Mouse (Mus musculus) lung, postnatal 4 days (tissue): ENCODE measurements around the gene 2310061I04Rik.

ENCODE experiments used
- DNase-seq, 2 experiments: peaks; one replicate each; pipeline ENCODE4 v3.0.0; 2021

Gene 2310061I04Rik

GRCm38 (mm10) chr17:35915538-35916296 is 18.5 kb upstream of the 2310061I04Rik start:
- DNase-seq = no peak

- DNase-seq = no peak
These were observed 17.7 kb upstream of the 2310061I04Rik start for GRCm38 (mm10) chr17:35914975-35915374.

GRCm38 (mm10) chr17:35909919-35910369 is 12.7 kb upstream of the 2310061I04Rik start, which contains the start of gene Atat1:
Gene Atat1, minus strand, starts transcription at chr17:35910075.
- DNase-seq = peak; percentile 96 to 98

DNA sequence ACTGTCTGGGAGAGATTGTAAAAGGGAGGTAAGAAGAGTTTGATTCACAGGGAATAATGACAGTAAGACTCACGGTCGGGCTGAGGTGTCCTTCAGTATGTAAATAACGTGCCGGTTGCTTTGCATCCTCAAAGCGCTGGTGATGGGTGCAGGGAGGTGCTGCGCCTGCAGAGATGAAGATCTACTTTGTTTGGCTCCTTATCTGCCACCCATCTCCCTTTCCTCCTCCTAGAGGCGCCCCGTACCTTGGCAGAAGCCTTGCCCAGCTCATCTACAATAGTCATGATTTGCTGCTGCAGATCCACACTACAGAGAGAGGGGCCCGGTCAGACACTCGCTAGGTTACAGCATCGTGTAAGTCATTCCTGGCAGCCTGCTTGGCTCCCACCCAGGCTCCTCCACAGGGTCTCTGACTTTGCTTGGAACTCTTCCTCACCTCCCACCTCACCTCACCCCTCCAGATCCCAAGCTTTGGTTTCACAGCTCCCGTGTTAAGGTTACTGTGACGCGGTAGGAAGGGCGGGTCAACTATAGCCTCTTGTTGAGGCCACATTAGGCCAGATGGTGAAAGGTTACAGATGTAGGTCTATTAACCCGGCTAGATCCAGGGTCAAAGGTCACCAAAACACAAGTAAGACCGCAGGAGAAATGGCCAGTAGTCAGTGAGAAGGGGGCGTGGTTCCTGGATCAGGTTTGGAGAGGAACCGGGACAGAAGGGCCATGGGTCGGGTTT is 12.1 kb upstream of the 2310061I04Rik start:
- DNase-seq = no peak

DNA sequence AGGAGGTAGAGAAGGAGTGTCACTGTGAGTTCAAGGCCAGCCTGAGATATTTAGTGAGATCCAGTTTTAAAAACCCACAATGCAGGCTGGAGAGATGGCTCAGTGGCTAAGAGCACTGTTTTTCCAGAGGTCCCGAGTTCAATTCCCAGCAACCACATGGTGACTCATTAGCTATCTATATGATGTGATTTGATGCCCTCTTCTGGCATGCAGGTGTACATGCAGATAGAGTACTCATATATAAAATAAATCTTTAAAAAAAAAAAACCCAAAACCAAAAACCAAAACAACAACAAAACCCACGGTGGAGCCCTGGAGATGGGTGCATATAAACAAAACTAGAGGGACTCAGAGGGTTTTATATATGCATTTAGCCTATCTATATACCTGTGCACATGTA is 10.4 kb upstream of the 2310061I04Rik start:
- DNase-seq = no peak

DNA sequence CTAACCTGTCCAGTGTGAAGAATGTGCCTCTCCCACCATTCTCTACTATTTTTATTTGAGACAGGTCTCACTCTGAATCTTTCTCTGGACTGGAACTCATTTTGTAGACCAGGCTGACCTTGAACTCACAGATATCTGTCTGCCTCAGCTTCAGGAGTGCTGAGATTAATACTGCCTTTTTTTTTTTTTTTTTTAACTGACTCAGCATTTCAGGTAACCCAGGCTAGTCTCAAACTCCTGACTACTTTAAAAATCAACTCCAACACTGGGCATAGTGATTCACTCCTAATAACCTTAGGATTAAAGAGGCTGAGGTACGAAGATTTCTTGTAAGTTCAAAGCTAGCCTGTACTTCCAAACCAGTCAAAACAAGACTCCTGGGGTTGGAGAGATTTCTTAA is 8.4 kb upstream of the 2310061I04Rik start:
- DNase-seq = no peak

GRCm38 (mm10) chr17:35903992-35904355 is 6.7 kb upstream of the 2310061I04Rik start:
- DNase-seq = no peak

- peak; percentile 78 to 87 for DNase-seq
These were observed 6.2 kb upstream of the 2310061I04Rik start for GRCm38 (mm10) chr17:35903343-35903991.

GRCm38 (mm10) chr17:35900636-35901035 is 3.4 kb upstream of the 2310061I04Rik start:
- DNase-seq = no peak

- no peak for DNase-seq
These were observed 678 bp upstream of the 2310061I04Rik start for GRCm38 (mm10) chr17:35897644-35898573.

GRCm38 (mm10) chr17:35887725-35888124 is 9.5 kb downstream of the 2310061I04Rik start:
- no peak for DNase-seq

- no peak for DNase-seq
These were observed 13.5 kb downstream of the 2310061I04Rik start for GRCm38 (mm10) chr17:35883777-35884176.

GRCm38 (mm10) chr17:35882924-35883323 is 14.3 kb downstream of the 2310061I04Rik start:
- DNase-seq = no peak

- peak; percentile 96 for DNase-seq
These were observed 17.8 kb downstream of the 2310061I04Rik start, which contains the start of gene Dhx16 for GRCm38 (mm10) chr17:35879245-35880057. Gene Dhx16, plus strand, starts transcription at chr17:35879819.

DNA sequence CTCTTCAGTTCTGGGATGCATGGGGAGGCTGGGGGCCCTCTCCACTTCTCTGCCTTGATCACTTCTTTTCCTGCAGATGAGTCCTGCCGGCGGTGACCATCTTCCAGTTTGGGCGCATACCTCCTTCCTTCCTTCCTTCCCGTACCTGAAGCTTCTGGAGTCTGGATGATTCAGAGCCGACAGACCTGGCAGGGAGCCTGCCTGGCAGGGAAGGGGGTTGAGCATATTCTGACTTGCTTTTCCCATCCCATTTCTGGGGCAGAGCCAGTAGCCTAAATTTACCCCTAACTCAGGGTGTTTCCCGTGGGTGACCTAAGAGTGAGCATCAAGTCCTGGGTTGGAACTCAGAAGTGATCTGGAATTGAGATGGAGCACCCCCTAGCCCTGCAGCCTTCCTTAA is 22.5 kb downstream of the 2310061I04Rik start:
- no peak for DNase-seq

DNA sequence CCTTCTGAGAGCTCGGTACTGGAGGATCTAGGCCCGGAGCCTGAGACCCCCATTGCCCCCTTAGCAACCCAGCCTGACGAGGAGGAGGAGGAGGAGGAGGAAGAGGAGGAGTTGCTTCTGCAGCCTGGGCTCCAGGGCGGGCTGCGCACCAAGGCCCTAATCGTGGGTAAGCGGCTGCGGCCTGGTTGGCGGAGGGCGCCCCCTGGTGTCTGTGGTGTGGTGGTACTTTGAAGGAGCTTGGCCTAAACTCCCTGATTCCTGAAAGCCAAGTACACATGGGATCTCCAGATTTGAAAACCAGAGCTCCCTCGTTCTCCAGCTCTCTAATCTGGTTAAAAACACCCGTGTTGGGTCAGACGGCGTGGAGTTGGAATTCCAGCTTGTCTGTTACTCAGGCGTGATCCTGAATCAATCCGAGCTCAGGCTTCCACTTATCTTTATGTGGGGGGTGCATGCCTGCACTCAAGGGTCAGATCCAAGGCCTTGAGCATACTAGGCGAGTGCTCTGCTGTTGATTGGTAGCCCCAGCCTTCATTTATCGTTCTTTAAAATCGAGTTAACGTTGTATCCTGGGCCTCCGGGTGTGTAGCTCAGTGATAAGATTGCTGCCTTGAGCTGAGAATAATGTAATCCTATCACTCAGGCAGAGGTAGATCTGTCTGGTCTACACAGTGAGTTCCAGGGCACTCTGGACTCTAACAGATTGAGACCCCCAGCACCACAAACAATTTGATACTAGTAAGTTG is 23.3 kb downstream of the 2310061I04Rik start:
- DNase-seq = peak; percentile 90 to 93

GRCm38 (mm10) chr17:35870884-35871696 is 26.1 kb downstream of the 2310061I04Rik start:
- DNase-seq = peak in 1 of 2 experiments; percentile 62

GRCm38 (mm10) chr17:35870151-35870883 is 26.9 kb downstream of the 2310061I04Rik start:
- DNase-seq = peak; percentile 84 to 90
